Mouse (Mus musculus): ENCODE data around the gene Rasgrp4. TPM values are rescaled to one million over a fixed set of nuclear protein-coding genes. Genes with fewer than 3 reads are reported as not detected.

Rasgrp4 gene
- polyA plus RNA-seq, 1 experiment, result 0.01 TPM

GRCm38 (mm10) chr7:29151486-29151885 lies 16.8 kb downstream of the Rasgrp4 start:
- no peak for TF ChIP-seq MYOG (IDR thresholded peaks at IDR 0.05; ENCODE audit: control insufficient read depth, extremely low read depth, insufficient read length)
- TF ChIP-seq CEBPB (IDR thresholded peaks at IDR 0.05; ENCODE audit: low read depth), result no peak
- TF ChIP-seq MAX (IDR thresholded peaks at IDR 0.05), result no peak
- TF ChIP-seq CTCF (IDR thresholded peaks at IDR 0.05; ENCODE audit: control insufficient read depth, insufficient read depth, insufficient read length), result no peak
- no peak for TF ChIP-seq MYOD1 (IDR thresholded peaks at IDR 0.05; ENCODE audit: control insufficient read depth, insufficient read length, low read depth)
- no peak for TF ChIP-seq USF1 (IDR thresholded peaks at IDR 0.05; ENCODE audit: low read depth)
- TF ChIP-seq FOSL1 (IDR thresholded peaks at IDR 0.05; ENCODE audit: insufficient read depth, low read length, poor library complexity, severe bottlenecking), result no peak
- Histone ChIP-seq H3K27me3 (ENCODE audit: control insufficient read depth, insufficient read depth, insufficient read length) (no peaks in the 10 kb centered on the region), H3K79me3 (ENCODE audit: low read depth) (no peaks in the 10 kb centered on the region), H3K79me2 (ENCODE audit: control insufficient read depth, insufficient read depth) (no peaks in the 10 kb centered on the region), H3ac (ENCODE audit: control insufficient read depth, insufficient read length, low read depth) (no peak overlapping the region), H3K36me3 (ENCODE audit: control insufficient read depth, insufficient read depth) (no peaks in the 10 kb centered on the region), H3K4me3 (ENCODE audit: insufficient read depth, poor library complexity, severe bottlenecking) (no peak overlapping the region)

GRCm38 (mm10) chr7:29154018-29154720 lies 19.5 kb downstream of the Rasgrp4 start:
- Histone ChIP-seq H3ac (ENCODE audit: control insufficient read depth, insufficient read length, low read depth) (no peak overlapping the region), H3K27me3 (ENCODE audit: control insufficient read depth, insufficient read depth, insufficient read length) (no peaks in the 10 kb centered on the region), H3K79me3 (ENCODE audit: low read depth) (no peaks in the 10 kb centered on the region), H3K79me2 (ENCODE audit: control insufficient read depth, insufficient read depth) (no peaks in the 10 kb centered on the region), H3K4me3 (ENCODE audit: insufficient read depth, poor library complexity, severe bottlenecking) (no peak overlapping the region), H3K36me3 (ENCODE audit: control insufficient read depth, insufficient read depth) (no peaks in the 10 kb centered on the region)
- TF ChIP-seq CTCF (IDR thresholded peaks at IDR 0.05; ENCODE audit: control insufficient read depth, insufficient read depth, insufficient read length) (no peak), MYOD1 (IDR thresholded peaks at IDR 0.05; ENCODE audit: control insufficient read depth, insufficient read length, low read depth) (no peak), FOSL1 (IDR thresholded peaks at IDR 0.05; ENCODE audit: insufficient read depth, low read length, poor library complexity, severe bottlenecking) (no peak), CEBPB (IDR thresholded peaks at IDR 0.05; ENCODE audit: low read depth) (no peak), MYOG (IDR thresholded peaks at IDR 0.05; ENCODE audit: control insufficient read depth, extremely low read depth, insufficient read length) (no peak), USF1 (IDR thresholded peaks at IDR 0.05; ENCODE audit: low read depth) (no peak), MAX (IDR thresholded peaks at IDR 0.05) (no peak)

- H3K27me3 ChIP-seq (ENCODE audit: control insufficient read depth, insufficient read depth, insufficient read length), result no peaks in the 10 kb centered on the region
- peak overlapping the region; percentile 64 for H3ac ChIP-seq (ENCODE audit: control insufficient read depth, insufficient read length, low read depth)
- no peaks in the 10 kb centered on the region for H3K79me2 ChIP-seq (ENCODE audit: control insufficient read depth, insufficient read depth)
- no peaks in the 10 kb centered on the region for H3K36me3 ChIP-seq (ENCODE audit: control insufficient read depth, insufficient read depth)
- H3K4me3 ChIP-seq (ENCODE audit: insufficient read depth, poor library complexity, severe bottlenecking), result peak overlapping the region; percentile 41
- H3K79me3 ChIP-seq (ENCODE audit: low read depth), result no peaks in the 10 kb centered on the region
- TF ChIP-seq CTCF (IDR thresholded peaks at IDR 0.05; ENCODE audit: control insufficient read depth, insufficient read depth, insufficient read length) (peak; percentile 29), MYOG (IDR thresholded peaks at IDR 0.05; ENCODE audit: control insufficient read depth, extremely low read depth, insufficient read length) (no peak)
Measured at GRCm38 (mm10) chr7:29155196-29155837, 20.7 kb downstream of the Rasgrp4 start.

GRCm38 (mm10) chr7:29155838-29156782 lies 21.5 kb downstream of the Rasgrp4 start, which contains the start of gene Fam98c:
Gene Fam98c (minus strand): TSS chr7:29156234.
- H3K27me3 ChIP-seq (ENCODE audit: control insufficient read depth, insufficient read depth, insufficient read length), result no peaks in the 10 kb centered on the region
- no peak for TF ChIP-seq MYOG (IDR thresholded peaks at IDR 0.05; ENCODE audit: control insufficient read depth, extremely low read depth, insufficient read length)
- TF ChIP-seq FOSL1 (IDR thresholded peaks at IDR 0.05; ENCODE audit: insufficient read depth, low read length, poor library complexity, severe bottlenecking), result no peak
- TF ChIP-seq MYOD1 (IDR thresholded peaks at IDR 0.05; ENCODE audit: control insufficient read depth, insufficient read length, low read depth), result no peak
- no peak for TF ChIP-seq USF1 (IDR thresholded peaks at IDR 0.05; ENCODE audit: low read depth)
- TF ChIP-seq CTCF (IDR thresholded peaks at IDR 0.05; ENCODE audit: control insufficient read depth, insufficient read depth, insufficient read length), result no peak
- no peak for TF ChIP-seq MAX (IDR thresholded peaks at IDR 0.05)
- H3ac ChIP-seq (ENCODE audit: control insufficient read depth, insufficient read length, low read depth), result peak within 1 kb of the TSS; percentile 64
- no peaks in the 10 kb centered on the region for H3K79me2 ChIP-seq (ENCODE audit: control insufficient read depth, insufficient read depth)
- no peaks in the 10 kb centered on the region for H3K36me3 ChIP-seq (ENCODE audit: control insufficient read depth, insufficient read depth)
- peak within 1 kb of the TSS; percentile 41 for H3K4me3 ChIP-seq (ENCODE audit: insufficient read depth, poor library complexity, severe bottlenecking)
- H3K79me3 ChIP-seq (ENCODE audit: low read depth), result no peaks in the 10 kb centered on the region

GRCm38 (mm10) chr7:29158264-29158663 lies 23.6 kb downstream of the Rasgrp4 start:
- H3K27me3 ChIP-seq (ENCODE audit: control insufficient read depth, insufficient read depth, insufficient read length), result no peaks in the 10 kb centered on the region
- H3K36me3 ChIP-seq (ENCODE audit: control insufficient read depth, insufficient read depth), result no peaks in the 10 kb centered on the region
- H3K79me3 ChIP-seq (ENCODE audit: low read depth), result no peaks in the 10 kb centered on the region
- no peaks in the 10 kb centered on the region for H3K79me2 ChIP-seq (ENCODE audit: control insufficient read depth, insufficient read depth)
- no peak overlapping the region for H3ac ChIP-seq (ENCODE audit: control insufficient read depth, insufficient read length, low read depth)
- H3K4me3 ChIP-seq (ENCODE audit: insufficient read depth, poor library complexity, severe bottlenecking), result no peak overlapping the region
- TF ChIP-seq MYOD1 (IDR thresholded peaks at IDR 0.05; ENCODE audit: control insufficient read depth, insufficient read length, low read depth), result no peak
- TF ChIP-seq USF1 (IDR thresholded peaks at IDR 0.05; ENCODE audit: low read depth), result no peak
